Mouse (Mus musculus) small intestine, adult 2 months (tissue): ENCODE measurements around the gene Snx11.

Experiments
- CTCF ChIP-seq: fragments of 200-500 bp; IDR thresholded peaks from 2 replicates; pipeline ENCODE4 v1.5.1; 2012; ENCODE audit warnings: low read depth, mild to moderate bottlenecking, control low read depth, inconsistent platforms, low read length, moderate library complexity, mixed read lengths; ENCODE audit not compliant: insufficient replicate concordance, insufficient read length; ENCODE audit errors: extremely low read depth
- POLR2A ChIP-seq: fragments of 200-500 bp; IDR thresholded peaks from 2 replicates; pipeline ENCODE4 v1.6.1; 2012; ENCODE audit warnings: low read depth, mild to moderate bottlenecking, control low read depth, inconsistent platforms, low read length, moderate library complexity

DNA sequence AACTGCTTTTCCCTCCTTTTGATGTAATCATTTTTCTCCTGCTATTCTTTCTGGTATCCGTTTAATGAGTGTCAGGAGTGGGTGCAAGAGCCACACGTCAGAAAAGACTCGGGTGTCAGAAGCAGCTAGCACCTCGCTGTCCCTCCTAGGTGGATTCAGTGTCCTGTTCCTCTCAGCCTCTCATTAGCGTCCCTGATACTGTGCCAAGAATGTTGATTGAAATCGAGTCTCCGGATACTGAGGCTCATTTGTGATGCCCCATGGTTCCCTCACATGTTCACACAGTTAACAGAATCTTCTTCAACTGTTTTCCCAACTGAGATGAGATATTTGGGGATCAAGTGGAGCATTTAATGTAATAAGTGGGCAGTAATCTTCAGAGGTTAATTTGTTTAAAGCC lies 58.8 kb downstream of the Snx11 start:
- TF ChIP-seq CTCF: no peak
- no peak for TF ChIP-seq POLR2A
